Mouse (Mus musculus) fat pad, adult 2 months (tissue): Measurements from ENCODE around the gene Kirrel3.

Experiments
- DNase-seq: peaks from one replicate; pipeline ENCODE4 v3.0.0-alpha.2; 2011; ENCODE audit warnings: low read depth, low spot score; ENCODE audit errors: extremely low read depth

Gene Kirrel3

GRCm38 (mm10) chr9:34939621-34940020 is 453.9 kb downstream of the Kirrel3 start:
- DNase-seq = no peak

GRCm38 (mm10) chr9:34942122-34942831 is 456.6 kb downstream of the Kirrel3 start:
- no peak for DNase-seq

- DNase-seq = no peak
Measured at GRCm38 (mm10) chr9:34942996-34943395, 457.3 kb downstream of the Kirrel3 start.

- no peak for DNase-seq
Measured at GRCm38 (mm10) chr9:34945301-34945700, 459.6 kb downstream of the Kirrel3 start.

- no peak for DNase-seq
Measured at GRCm38 (mm10) chr9:34947258-34947657, 461.6 kb downstream of the Kirrel3 start.

GRCm38 (mm10) chr9:34947717-34948116 is 462.0 kb downstream of the Kirrel3 start:
- no peak for DNase-seq

- no peak for DNase-seq
Measured at GRCm38 (mm10) chr9:34953420-34953819, 467.7 kb downstream of the Kirrel3 start.

GRCm38 (mm10) chr9:34954212-34954611 is 468.5 kb downstream of the Kirrel3 start:
- DNase-seq = no peak

- DNase-seq = no peak
Measured at GRCm38 (mm10) chr9:34956512-34956911, 470.8 kb downstream of the Kirrel3 start.

GRCm38 (mm10) chr9:34957691-34958090 is 472.0 kb downstream of the Kirrel3 start:
- DNase-seq = no peak

GRCm38 (mm10) chr9:34958183-34958830 is 472.6 kb downstream of the Kirrel3 start:
- no peak for DNase-seq

- DNase-seq = no peak
Measured at GRCm38 (mm10) chr9:34960736-34961135, 475.0 kb downstream of the Kirrel3 start.

GRCm38 (mm10) chr9:34961171-34961570 is 475.5 kb downstream of the Kirrel3 start:
- no peak for DNase-seq

GRCm38 (mm10) chr9:34962251-34962650 is 476.6 kb downstream of the Kirrel3 start:
- no peak for DNase-seq

GRCm38 (mm10) chr9:34963593-34963992 is 477.9 kb downstream of the Kirrel3 start:
- DNase-seq = no peak

- no peak for DNase-seq
Measured at GRCm38 (mm10) chr9:34964172-34965040, 478.7 kb downstream of the Kirrel3 start.

GRCm38 (mm10) chr9:34965041-34965415 is 479.3 kb downstream of the Kirrel3 start:
- DNase-seq = no peak

GRCm38 (mm10) chr9:34967772-34968171 is 482.1 kb downstream of the Kirrel3 start:
- DNase-seq = no peak

GRCm38 (mm10) chr9:34969881-34970490 is 484.3 kb downstream of the Kirrel3 start:
- DNase-seq = no peak

GRCm38 (mm10) chr9:34974326-34974725 is 488.6 kb downstream of the Kirrel3 start:
- no peak for DNase-seq

GRCm38 (mm10) chr9:34975245-34975644 is 489.6 kb downstream of the Kirrel3 start:
- no peak for DNase-seq
